Mouse (Mus musculus) heart, embryonic 12.5 days (tissue): ENCODE measurements around the gene Tmem266. TPM values are rescaled to one million over a fixed set of nuclear protein-coding genes. Genes with fewer than 3 reads are reported as not detected.

ENCODE experiments used
- ATAC-seq: fragments of 200-750 bp; cut with Nextera tagmentation; 2 replicates; pipeline ENCODE4 v1.8.0; 2017; ENCODE audit warnings: moderate TSS enrichment, moderate library complexity; ENCODE audit not compliant: insufficient number of reproducible peaks, low FRiP score
- H3K27ac ChIP-seq: fragments of 300-500 bp; sonication (generic); 2 replicates; pipeline ENCODE4 v1.5.1; 2016; ENCODE audit warnings: mild to moderate bottlenecking, moderate library complexity; ENCODE audit not compliant: poor library complexity, severe bottlenecking
- H3K27me3 ChIP-seq: fragments of 300-500 bp; sonication (generic); replicated peaks from 2 replicates; pipeline ENCODE4 v1.6.1; 2016; ENCODE audit warnings: mild to moderate bottlenecking, moderate library complexity
- H3K36me3 ChIP-seq: fragments of 300-500 bp; sonication (generic); 2 replicates; pipeline ENCODE4 v1.6.1; 2016; ENCODE audit warnings: mild to moderate bottlenecking, moderate library complexity
- H3K4me1 ChIP-seq: fragments of 300-500 bp; sonication (generic); replicated peaks from 2 replicates; pipeline ENCODE4 v1.6.1; 2016; ENCODE audit warnings: mild to moderate bottlenecking
- H3K4me2 ChIP-seq: fragments of 300-500 bp; sonication (generic); 2 replicates; pipeline ENCODE4 v1.6.1; 2016; ENCODE audit warnings: mild to moderate bottlenecking, moderate library complexity
- H3K4me3 ChIP-seq: fragments of 300-500 bp; sonication (generic); 2 replicates; pipeline ENCODE4 v1.5.1; 2016; ENCODE audit warnings: mild to moderate bottlenecking
- H3K9ac ChIP-seq: fragments of 300-500 bp; sonication (generic); 2 replicates; pipeline ENCODE4 v1.6.1; 2016; ENCODE audit warnings: mild to moderate bottlenecking, moderate library complexity
- H3K9me3 ChIP-seq: fragments of 300-500 bp; sonication (generic); replicated peaks from 2 replicates; pipeline ENCODE4 v1.6.1; 2016; ENCODE audit warnings: mild to moderate bottlenecking, moderate library complexity
- WGBS: fragments of 180-500 bp; shearing (Covaris S2); methylation state at CpG from one replicate; pipeline ENCODE4 v1.1.7; 2016; 5-methylcytosine and 5-hydroxymethylcytosine counted together
- polyA plus RNA-seq: library from polyadenylated mRNA; unstranded; fragments of >200 nt; fragmentation: Nextera tagmentation; extraction: Ambion mirVana; gene quantifications from 2 replicates; pipeline ENCODE4 v1.2.1, GENCODE M21; 2016

The Tmem266 gene
- polyA plus RNA-seq, 1 experiment from 2014 or later: 0.24 TPM

GRCm38 (mm10) chr9:55368011-55368410 is 41.3 kb downstream of the Tmem266 start:
- no peaks in the 10 kb centered on the region for H3K9me3 ChIP-seq
- H3K27me3 ChIP-seq: no peaks in the 10 kb centered on the region
- H3K4me1 ChIP-seq: no peaks in the 10 kb centered on the region
- H3K36me3 ChIP-seq: no peaks in the 10 kb centered on the region
- H3K27ac ChIP-seq: no peak overlapping the region
- ATAC-seq: no peak
- H3K4me3 ChIP-seq: no peak overlapping the region
- no peak overlapping the region for H3K9ac ChIP-seq
- H3K4me2 ChIP-seq: no peak overlapping the region
- 50% methylated on average over 3 of the region's 3 CpGs for WGBS

- Histone ChIP-seq H3K4me1 (no peaks in the 10 kb centered on the region), H3K4me2 (no peak overlapping the region), H3K9ac (no peak overlapping the region), H3K9me3 (peaks cover 4% of the 10 kb centered on the region), H3K27ac (no peak overlapping the region), H3K36me3 (no peaks in the 10 kb centered on the region), H3K27me3 (no peaks in the 10 kb centered on the region), H3K4me3 (no peak overlapping the region)
- WGBS: 71% methylated on average over 7 of the region's 7 CpGs
- ATAC-seq: no peak
Measured at GRCm38 (mm10) chr9:55371908-55372307, 45.2 kb downstream of the Tmem266 start.

- 76% methylated on average over 10 of the region's 10 CpGs for WGBS
Measured at GRCm38 (mm10) chr9:55377603-55378250, 51.0 kb downstream of the Tmem266 start.

GRCm38 (mm10) chr9:55381456-55381855 is 54.7 kb downstream of the Tmem266 start:
- H3K4me3 ChIP-seq: no peak overlapping the region
- no peak overlapping the region for H3K9ac ChIP-seq
- H3K36me3 ChIP-seq: no peaks in the 10 kb centered on the region
- no peak overlapping the region for H3K27ac ChIP-seq
- H3K9me3 ChIP-seq: no peaks in the 10 kb centered on the region
- H3K4me1 ChIP-seq: no peaks in the 10 kb centered on the region
- no peaks in the 10 kb centered on the region for H3K27me3 ChIP-seq
- ATAC-seq: no peak
- WGBS: 84% methylated on average over 4 of the region's 4 CpGs
- H3K4me2 ChIP-seq: no peak overlapping the region

More at GRCm38 (mm10) chr9:55377603-55378250, 51.0 kb downstream of the Tmem266 start:
- Histone ChIP-seq H3K9ac (no peak overlapping the region), H3K27me3 (no peaks in the 10 kb centered on the region), H3K36me3 (no peaks in the 10 kb centered on the region), H3K27ac (no peak overlapping the region), H3K4me3 (no peak overlapping the region), H3K4me1 (no peaks in the 10 kb centered on the region), H3K9me3 (peaks cover 4% of the 10 kb centered on the region), H3K4me2 (no peak overlapping the region)
- ATAC-seq: no peak

GRCm38 (mm10) chr9:55382441-55382840 is 55.7 kb downstream of the Tmem266 start:
- 29% methylated on average over 5 of the region's 5 CpGs for WGBS
- H3K9ac ChIP-seq: no peak overlapping the region

GRCm38 (mm10) chr9:55386117-55386516 is 59.4 kb downstream of the Tmem266 start:
- Histone ChIP-seq H3K36me3 (no peaks in the 10 kb centered on the region), H3K4me2 (no peak overlapping the region), H3K27ac (no peak overlapping the region), H3K4me3 (no peak overlapping the region), H3K4me1 (no peaks in the 10 kb centered on the region; the same call in 1 of the 2 replicates), H3K27me3 (no peaks in the 10 kb centered on the region), H3K9me3 (no peaks in the 10 kb centered on the region; the same call in 1 of the 2 replicates), H3K9ac (no peak overlapping the region)
- no peak for ATAC-seq
- 91% methylated on average over 4 of the region's 4 CpGs for WGBS

More at GRCm38 (mm10) chr9:55382441-55382840, 55.7 kb downstream of the Tmem266 start:
- no peak for ATAC-seq
- H3K9me3 ChIP-seq: no peaks in the 10 kb centered on the region
- H3K27me3 ChIP-seq: no peaks in the 10 kb centered on the region
- H3K36me3 ChIP-seq: no peaks in the 10 kb centered on the region
- H3K4me2 ChIP-seq: no peak overlapping the region
- H3K27ac ChIP-seq: no peak overlapping the region
- H3K4me1 ChIP-seq: no peaks in the 10 kb centered on the region; the same call in 1 of the 2 replicates
- no peak overlapping the region for H3K4me3 ChIP-seq

- WGBS: 71% methylated on average over 14 of the region's 14 CpGs
- ATAC-seq: no peak
- H3K27ac ChIP-seq: no peak overlapping the region
Measured at GRCm38 (mm10) chr9:55387862-55388505, 61.3 kb downstream of the Tmem266 start.

GRCm38 (mm10) chr9:55391909-55392658 is 65.4 kb downstream of the Tmem266 start:
- WGBS: 29% methylated on average over 17 of the region's 17 CpGs
- Histone ChIP-seq H3K9me3 (no peaks in the 10 kb centered on the region; the same call in 1 of the 2 replicates), H3K27ac (no peak overlapping the region), H3K36me3 (no peaks in the 10 kb centered on the region), H3K4me1 (no peaks in the 10 kb centered on the region; the same call in 1 of the 2 replicates), H3K27me3 (peaks cover 35% of the 10 kb centered on the region), H3K4me2 (no peak overlapping the region), H3K4me3 (no peak overlapping the region), H3K9ac (no peak overlapping the region)
- no peak for ATAC-seq

More at GRCm38 (mm10) chr9:55387862-55388505, 61.3 kb downstream of the Tmem266 start:
- no peak overlapping the region for H3K4me3 ChIP-seq
- H3K4me1 ChIP-seq: no peaks in the 10 kb centered on the region; the same call in 1 of the 2 replicates
- no peaks in the 10 kb centered on the region; the same call in 1 of the 2 replicates for H3K9me3 ChIP-seq
- 0 out of 2 replicates have a peak, but pooled peaks cover 4% of the 10 kb centered on the region for H3K27me3 ChIP-seq
- no peak overlapping the region for H3K4me2 ChIP-seq
- no peak overlapping the region for H3K9ac ChIP-seq
- H3K36me3 ChIP-seq: no peaks in the 10 kb centered on the region

- no peak overlapping the region for H3K9ac ChIP-seq
- H3K36me3 ChIP-seq: no peaks in the 10 kb centered on the region
- no peaks in the 10 kb centered on the region for H3K9me3 ChIP-seq
- H3K4me3 ChIP-seq: no peak overlapping the region
- H3K27ac ChIP-seq: no peak overlapping the region
- no peak overlapping the region for H3K4me2 ChIP-seq
- 63% methylated on average over 1 of the region's 1 CpGs for WGBS
- peaks cover 40% of the 10 kb centered on the region for H3K27me3 ChIP-seq
- ATAC-seq: no peak
- H3K4me1 ChIP-seq: no peaks in the 10 kb centered on the region
Measured at GRCm38 (mm10) chr9:55395650-55396049, 68.9 kb downstream of the Tmem266 start.

GRCm38 (mm10) chr9:55398985-55399554 is 72.4 kb downstream of the Tmem266 start:
- Histone ChIP-seq H3K27me3 (peaks cover 36% of the 10 kb centered on the region), H3K9me3 (no peaks in the 10 kb centered on the region), H3K4me3 (no peak overlapping the region), H3K4me1 (no peaks in the 10 kb centered on the region), H3K36me3 (no peaks in the 10 kb centered on the region), H3K9ac (no peak overlapping the region), H3K4me2 (no peak overlapping the region), H3K27ac (no peak overlapping the region)
- WGBS: 80% methylated on average over 7 of the region's 7 CpGs
- no peak for ATAC-seq

- Histone ChIP-seq H3K27ac (no peak overlapping the region), H3K36me3 (no peaks in the 10 kb centered on the region), H3K4me3 (no peak overlapping the region), H3K27me3 (peaks cover 12% of the 10 kb centered on the region; the same call in 1 of the 2 replicates), H3K9ac (no peak overlapping the region), H3K4me2 (no peak overlapping the region), H3K9me3 (no peaks in the 10 kb centered on the region), H3K4me1 (peaks cover 6% of the 10 kb centered on the region; the same call in 1 of the 2 replicates)
- 72% methylated on average over 7 of the region's 7 CpGs for WGBS
- no peak for ATAC-seq
Measured at GRCm38 (mm10) chr9:55402276-55402675, 75.6 kb downstream of the Tmem266 start.
